Mouse (Mus musculus) embryonic fibroblast, embryonic 13.5 days (primary cell): ENCODE results near the gene Rbl2. TPM values are rescaled to one million over a fixed set of nuclear protein-coding genes. Genes with fewer than 3 reads are reported as not detected.

Experiments used
- H3K27ac ChIP-seq: 2 replicates; pipeline ENCODE4 v1.5.1; 2012; ENCODE audit warnings: low read length, control low read depth, inconsistent platforms; ENCODE audit not compliant: insufficient read depth
- H3K4me1 ChIP-seq: 2 replicates; pipeline ENCODE4 v1.6.1; 2011; ENCODE audit warnings: low read length; ENCODE audit not compliant: control insufficient read depth, insufficient read depth
- H3K4me3 ChIP-seq: 2 replicates; pipeline ENCODE4 v1.5.1; 2011; ENCODE audit warnings: mild to moderate bottlenecking, control low read depth, low read length; ENCODE audit not compliant: insufficient read depth
- CTCF ChIP-seq: IDR thresholded peaks from 2 replicates; pipeline ENCODE4 v1.5.1; 2011; ENCODE audit warnings: mild to moderate bottlenecking, control low read depth, low read length, moderate library complexity, borderline replicate concordance; ENCODE audit not compliant: insufficient read depth
- POLR2A ChIP-seq: IDR thresholded peaks from 2 replicates; pipeline ENCODE4 v1.6.1; 2011; ENCODE audit warnings: low read depth, mild to moderate bottlenecking, control low read depth, low read length, moderate library complexity
- polyA plus RNA-seq: library from polyadenylated mRNA; stranded (reverse); fragments of >200 nt; gene quantifications from 2 replicates; pipeline ENCODE4 v1.2.4, GENCODE M21; 2011; ENCODE audit warnings: low read depth; ENCODE audit not compliant: missing spikeins, insufficient read length

The Rbl2 gene
- polyA plus RNA-seq, 1 experiment = 24.7 TPM

- no peak for TF ChIP-seq CTCF
- no peak for TF ChIP-seq POLR2A
- Histone ChIP-seq H3K4me3 (peak overlapping the region; percentile 70), H3K27ac (no peak overlapping the region), H3K4me1 (peaks cover 10% of the 10 kb centered on the region; the same call in 1 of the 2 replicates)
These were observed 62.9 kb downstream of the Rbl2 start for GRCm38 (mm10) chr8:91132731-91133130.

- H3K27ac ChIP-seq = no peak overlapping the region
- H3K4me3 ChIP-seq = peak overlapping the region; percentile 70
- peaks cover 10% of the 10 kb centered on the region; the same call in 1 of the 2 replicates for H3K4me1 ChIP-seq
- TF ChIP-seq POLR2A (peak; percentile 75), CTCF (no peak)
These were observed 63.7 kb downstream of the Rbl2 start for GRCm38 (mm10) chr8:91133441-91134069.

GRCm38 (mm10) chr8:91134070-91134475 lies 64.2 kb downstream of the Rbl2 start:
- H3K27ac ChIP-seq = no peak overlapping the region
- 0 out of 2 replicates have a peak overlapping the region, but pooled peaks have one; percentile 6 for H3K4me3 ChIP-seq
- H3K4me1 ChIP-seq = peaks cover 10% of the 10 kb centered on the region; the same call in 1 of the 2 replicates
- peak; percentile 86 for TF ChIP-seq POLR2A
- no peak for TF ChIP-seq CTCF

GRCm38 (mm10) chr8:91134659-91135058 lies 64.8 kb downstream of the Rbl2 start:
- H3K4me1 ChIP-seq = peaks cover 10% of the 10 kb centered on the region; the same call in 1 of the 2 replicates
- 0 out of 2 replicates have a peak overlapping the region, but pooled peaks have one; percentile 1 for H3K4me3 ChIP-seq
- TF ChIP-seq CTCF (no peak), POLR2A (no peak)
- H3K27ac ChIP-seq = no peak overlapping the region

- H3K4me3 ChIP-seq = no peak overlapping the region
- peak overlapping the region; percentile 19; the same call in 1 of the 2 replicates for H3K27ac ChIP-seq
- TF ChIP-seq POLR2A (no peak), CTCF (no peak)
- H3K4me1 ChIP-seq = peaks cover 10% of the 10 kb centered on the region; the same call in 1 of the 2 replicates
These were observed 65.7 kb downstream of the Rbl2 start for GRCm38 (mm10) chr8:91135308-91136181.

- H3K4me3 ChIP-seq = no peak overlapping the region
- no peak overlapping the region for H3K27ac ChIP-seq
- TF ChIP-seq POLR2A (no peak), CTCF (no peak)
- H3K4me1 ChIP-seq = no peaks in the 10 kb centered on the region
These were observed 71.0 kb downstream of the Rbl2 start for GRCm38 (mm10) chr8:91140828-91141227.

- Histone ChIP-seq H3K4me3 (no peak overlapping the region), H3K4me1 (no peaks in the 10 kb centered on the region)
- TF ChIP-seq POLR2A = no peak
- TF ChIP-seq CTCF = no peak
These were observed 77.9 kb downstream of the Rbl2 start for GRCm38 (mm10) chr8:91147715-91148114.

GRCm38 (mm10) chr8:91148643-91149178 lies 78.9 kb downstream of the Rbl2 start:
- Histone ChIP-seq H3K27ac (no peak overlapping the region), H3K4me3 (no peak overlapping the region), H3K4me1 (no peaks in the 10 kb centered on the region)
- TF ChIP-seq CTCF (no peak), POLR2A (no peak)

More at GRCm38 (mm10) chr8:91147715-91148114, 77.9 kb downstream of the Rbl2 start:
- H3K27ac ChIP-seq = no peak overlapping the region

GRCm38 (mm10) chr8:91149298-91149697 lies 79.4 kb downstream of the Rbl2 start:
- no peaks in the 10 kb centered on the region for H3K4me1 ChIP-seq

More at GRCm38 (mm10) chr8:91149298-91149697, 79.4 kb downstream of the Rbl2 start:
- H3K4me3 ChIP-seq = no peak overlapping the region
- H3K27ac ChIP-seq = no peak overlapping the region
- TF ChIP-seq POLR2A (no peak), CTCF (no peak)
